Mouse (Mus musculus): ENCODE data around the gene Ptk7.

- TF ChIP-seq GATA1 (IDR thresholded peaks at IDR 0.05; ENCODE audit: low read length) = no peak
- TF ChIP-seq TAL1 (IDR thresholded peaks at IDR 0.05; ENCODE audit: low read length) = no peak
These were observed 103.6 kb downstream of the Ptk7 start for GRCm38 (mm10) chr17:46525579-46526307.

Measured in erythroblast, embryonic 14.5 days (primary cell).